Comparison of ENCODE assay signal across 10 mouse cellular contexts in the genomic region with DNA sequence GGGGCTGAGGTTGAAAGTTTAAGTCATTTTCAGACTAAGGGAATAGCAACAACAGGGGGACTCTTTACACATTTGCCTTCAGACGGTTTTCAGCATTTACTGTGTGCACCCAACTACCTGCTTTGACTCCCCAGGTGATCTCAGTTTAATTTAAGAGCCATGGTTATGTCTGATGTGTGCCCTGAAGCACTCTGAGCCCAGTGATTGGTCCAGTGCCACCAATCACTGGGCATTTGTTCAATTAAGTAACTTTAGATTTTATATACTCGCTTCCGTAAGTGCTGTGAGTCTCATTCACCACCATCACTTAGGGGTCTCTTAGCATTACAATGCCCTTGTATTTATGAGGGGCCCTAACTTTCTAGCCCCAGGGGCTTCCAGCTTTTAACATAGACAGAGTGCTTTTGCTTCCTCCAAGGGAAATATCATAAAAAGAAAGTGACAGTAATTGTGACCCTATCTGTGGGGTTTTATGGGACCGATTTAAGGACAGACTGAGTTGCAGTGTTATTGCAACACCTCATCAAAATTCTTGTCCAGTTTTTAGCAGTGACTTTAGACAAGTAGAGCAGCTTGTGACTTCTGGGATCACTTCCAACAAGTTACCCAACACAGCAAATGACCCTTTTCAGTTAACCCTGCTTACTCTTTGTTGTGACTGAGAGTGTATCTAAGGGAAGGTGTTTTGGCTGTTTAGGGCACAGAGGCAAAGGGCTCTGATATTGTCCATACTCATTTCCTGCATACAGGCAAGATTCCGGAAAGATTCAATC.
A peak's percentile ranks its signal among the peaks of the same experiment; 100 is the strongest.
DNase-seq lines count a peak whose midpoint lies in the region; TF ChIP-seq lines count a peak whose summit lies in the region.
"Had no signal": no experiment of that assay in that cellular context is flagged by ENCODE, and none has a peak within 500 bp of the region (broad histone marks: within the 10 kb centered on the region; RNA-seq: fewer than 3 reads in every experiment).

No protein-coding gene starts in this region.

- no peaks in the 10 kb centered on the region for H3K36me3 ChIP-seq in liver, adult 2 months (ENCODE audit: control insufficient read depth, insufficient read depth, low read length)
- H3K36me3 ChIP-seq: embryonic facial prominence, embryonic 10.5 days; hindbrain, embryonic 15.5 days had no signal

- H3K27ac ChIP-seq in liver, adult 2 months (replicated peaks; ENCODE audit: insufficient read depth, low read depth, low read length), result peak overlapping the region; percentile 84
- no peak overlapping the region for H3K27ac ChIP-seq in left cerebral cortex, adult 2 months
- H3K27ac ChIP-seq: embryonic facial prominence, embryonic 10.5 days; hindbrain, embryonic 15.5 days had no signal

- DNase-seq in adrenal gland, adult 8-10 months, result peak; percentile 1
- DNase-seq in adrenal gland, postnatal 4 days (ENCODE audit: low spot score in 2 of 2), result no peak
- DNase-seq in liver, adult 2 months (ENCODE audit: extremely low read depth, low read depth, low spot score), result peak; percentile 100
- DNase-seq in liver, result no peak
- DNase-seq in hindlimb bud, embryonic 11.5 days (ENCODE audit: extremely low spot score, low read depth, low spot score), result peak; percentile 12
- peak; percentile 60 for DNase-seq in lung, postnatal 10 days
- DNase-seq in B cell, adult 2 months, result no peak
- DNase-seq in left cerebral cortex, adult 2 months (ENCODE audit: extremely low spot score in 1 of 2, low spot score in 2 of 2), result no peak

- H3K27me3 ChIP-seq in liver, adult 2 months (ENCODE audit: control insufficient read depth, insufficient read depth, low read length), result no peaks in the 10 kb centered on the region
- H3K27me3 ChIP-seq: hindbrain, embryonic 15.5 days had no signal

- peak overlapping the region; percentile 41 for H3K4me3 ChIP-seq in liver, adult 2 months (ENCODE audit: insufficient read depth, low read depth, low read length)
- no peak overlapping the region for H3K4me3 ChIP-seq in left cerebral cortex, adult 2 months
- H3K4me3 ChIP-seq: embryonic facial prominence, embryonic 10.5 days; hindbrain, embryonic 15.5 days had no signal

- H3K79me2 ChIP-seq in liver, adult 2 months (ENCODE audit: control insufficient read depth, insufficient read depth, low read length), result 0 out of 2 replicates have a peak, but pooled peaks cover 3% of the 10 kb centered on the region

- peak overlapping the region; percentile 42; the same call in 1 of the 2 replicates for H3K9ac ChIP-seq in liver, adult 2 months (ENCODE audit: low read depth, low read length)
- H3K9ac ChIP-seq: hindbrain, embryonic 15.5 days had no signal

- intact Hi-C loops in left cerebral cortex, adult 2 months (cut with DNase I), result no loop called here

- 19% methylated on average over 5 of the region's 5 CpGs for WGBS in liver, adult 2 months

- H3K4me1 ChIP-seq in liver, adult 2 months (ENCODE audit: control insufficient read depth, insufficient read depth, low read length), result peaks cover 7% of the 10 kb centered on the region; the same call in 1 of the 2 replicates
- H3K4me1 ChIP-seq: embryonic facial prominence, embryonic 10.5 days; hindbrain, embryonic 15.5 days had no signal

- no peak for TF ChIP-seq POLR2A in liver, adult 2 months (IDR thresholded peaks at IDR 0.05; ENCODE audit: extremely low read depth, insufficient read depth, low read length)

- TF ChIP-seq CTCF in liver, adult 2 months (IDR thresholded peaks at IDR 0.05; ENCODE audit: low read depth, low read length), result no peak
- no peak for TF ChIP-seq CTCF in left cerebral cortex, adult 2 months (IDR thresholded peaks at IDR 0.05)

Comparison
In these comparisons a context has a peak if more than half of its experiments do, and no peak if none do; other contexts are left out.
1. DNase-seq: peak in adrenal gland, adult 8-10 months (single experiment), liver, adult 2 months (single experiment), hindlimb bud, embryonic 11.5 days (single experiment) and lung, postnatal 10 days (single experiment); none in adrenal gland, postnatal 4 days (0 of 2), liver (single experiment), B cell, adult 2 months (0 of 2) and left cerebral cortex, adult 2 months (0 of 2).